Mouse (Mus musculus) embryo, embryonic 11.5 days (tissue): ENCODE measurements around the gene Serhl.
"Not testable (repeated sequence)": the region's sequence is repeated elsewhere in the genome, so short reads cannot be mapped to it uniquely, and the experiment has no call there.

ENCODE experiments used
- DNase-seq: peaks from one replicate; pipeline ENCODE4 v3.0.0-alpha.2; 2012; ENCODE audit warnings: low read depth, low spot score

The Serhl gene

GRCm38 (mm10) chr15:83124625-83125024, 35.3 kb downstream of the Serhl start:
- no peak for DNase-seq

- DNase-seq = no peak
These were observed 37.3 kb downstream of the Serhl start for GRCm38 (mm10) chr15:83126582-83126981.

- not testable (repeated sequence) for DNase-seq
These were observed 37.7 kb downstream of the Serhl start for GRCm38 (mm10) chr15:83127037-83127436.

- no peak for DNase-seq
These were observed 40.4 kb downstream of the Serhl start for GRCm38 (mm10) chr15:83129530-83130231.

GRCm38 (mm10) chr15:83134671-83135070, 45.4 kb downstream of the Serhl start:
- no peak for DNase-seq

GRCm38 (mm10) chr15:83135654-83136053, 46.3 kb downstream of the Serhl start:
- no peak for DNase-seq

GRCm38 (mm10) chr15:83142861-83143260, 53.6 kb downstream of the Serhl start:
- no peak for DNase-seq

GRCm38 (mm10) chr15:83145541-83145940, 56.2 kb downstream of the Serhl start:
- no peak for DNase-seq

- no peak for DNase-seq
These were observed 59.1 kb downstream of the Serhl start for GRCm38 (mm10) chr15:83148395-83148794.

- DNase-seq = no peak
These were observed 59.5 kb downstream of the Serhl start for GRCm38 (mm10) chr15:83148801-83149195.

- DNase-seq = peak; percentile 98
These were observed 60.1 kb downstream of the Serhl start, which contains the start of gene Poldip3 for GRCm38 (mm10) chr15:83149196-83150072. Gene Poldip3, minus strand, starts transcription at chr15:83149384.

- DNase-seq = no peak
These were observed 60.8 kb downstream of the Serhl start for GRCm38 (mm10) chr15:83150073-83150442.

GRCm38 (mm10) chr15:83150694-83151093, 61.4 kb downstream of the Serhl start:
- DNase-seq = no peak

- DNase-seq = no peak
These were observed 65.0 kb downstream of the Serhl start for GRCm38 (mm10) chr15:83154309-83154708.

- no peak for DNase-seq
These were observed 66.5 kb downstream of the Serhl start for GRCm38 (mm10) chr15:83155672-83156419.

GRCm38 (mm10) chr15:83156929-83157666, 67.8 kb downstream of the Serhl start:
- DNase-seq = peak; percentile 36

- no peak for DNase-seq
These were observed 68.4 kb downstream of the Serhl start for GRCm38 (mm10) chr15:83157667-83158064.

- no peak for DNase-seq
These were observed 69.4 kb downstream of the Serhl start for GRCm38 (mm10) chr15:83158587-83159160.

GRCm38 (mm10) chr15:83159823-83160222, 70.5 kb downstream of the Serhl start:
- DNase-seq = no peak

GRCm38 (mm10) chr15:83160561-83160960, 71.3 kb downstream of the Serhl start:
- no peak for DNase-seq
